Mouse (Mus musculus) CH12.LX (cell line): Measurements from ENCODE around the gene Pou3f1.

Source experiments
- CTCF ChIP-seq, 2 experiments: IDR thresholded peaks in 1 of 2; conservative IDR thresholded peaks in 1 of 2; 2 replicates each; pipeline ENCODE4 v1.5.1; 2011 to 2012; ENCODE audit warnings: low read depth in 2 of 2, low read length in 2 of 2, improper control_type of control experiment in 1 of 2, inconsistent platforms in 1 of 2, mild to moderate bottlenecking in 1 of 2, moderate library complexity in 1 of 2
- HCFC1 ChIP-seq: IDR thresholded peaks from 2 replicates; pipeline ENCODE4 v1.6.1; 2012; ENCODE audit warnings: low read depth, mild to moderate bottlenecking, inconsistent platforms, low read length, improper control_type of control experiment
- MAFK ChIP-seq: IDR thresholded peaks from 2 replicates; pipeline ENCODE4 v1.6.1; 2011; ENCODE audit warnings: low read length, improper control_type of control experiment; ENCODE audit not compliant: insufficient replicate concordance
- MAX ChIP-seq: IDR thresholded peaks from 2 replicates; pipeline ENCODE4 v1.6.1; 2011; ENCODE audit warnings: low read length, improper control_type of control experiment
- NELFE ChIP-seq: IDR thresholded peaks from 2 replicates; pipeline ENCODE4 v1.6.1; 2011; ENCODE audit warnings: low read depth, low read length, improper control_type of control experiment
- POLR2AphosphoS2 ChIP-seq: IDR thresholded peaks from 2 replicates; pipeline ENCODE4 v1.6.1; 2011; ENCODE audit warnings: low read depth, low read length, improper control_type of control experiment
- ZKSCAN1 ChIP-seq: IDR thresholded peaks from 2 replicates; pipeline ENCODE4 v1.6.1; 2012; ENCODE audit warnings: low read depth, inconsistent platforms, low read length, improper control_type of control experiment, borderline replicate concordance

GRCm38 (mm10) chr4:124656518-124656853, at the start of gene Pou3f1:
- TF ChIP-seq CTCF (conservative IDR thresholded peaks at IDR 0.05 in 1 of 2, IDR thresholded peaks at IDR 0.05 in 1 of 2; ENCODE audit: low read depth in 2 of 2, low read length in 2 of 2): no peak
- TF ChIP-seq ZKSCAN1: no peak
- no peak for TF ChIP-seq MAX
- no peak for TF ChIP-seq POLR2AphosphoS2
- no peak for TF ChIP-seq NELFE
- no peak for TF ChIP-seq MAFK
- TF ChIP-seq HCFC1: no peak
